Mouse (Mus musculus): ENCODE results near the gene Melk. TPM values are rescaled to one million over a fixed set of nuclear protein-coding genes. Genes with fewer than 3 reads are reported as not detected.

Gene Melk
- polyA plus RNA-seq, 1 experiment from 2014 or later, result 7.1 TPM

- ATAC-seq, result peak; percentile 9; the same call in 1 of the 2 replicates
- no peak overlapping the region for H3K4me2 ChIP-seq (ENCODE audit: low read length)
- no peaks in the 10 kb centered on the region for H3K9me3 ChIP-seq (ENCODE audit: control insufficient read depth, low read length)
- H3K27me3 ChIP-seq (replicated peaks; ENCODE audit: control insufficient read depth, insufficient read depth, low read length), result no peaks in the 10 kb centered on the region
- no peaks in the 10 kb centered on the region for H3K36me3 ChIP-seq (ENCODE audit: control insufficient read depth, insufficient read depth, low read length)
- H3K27ac ChIP-seq (ENCODE audit: low read depth, low read length), result no peak overlapping the region
- 4% methylated on average over 5 of the region's 5 CpGs for WGBS
- no peak overlapping the region for H3K4me3 ChIP-seq (ENCODE audit: low read length)
- no peaks in the 10 kb centered on the region for H3K4me1 ChIP-seq (ENCODE audit: control insufficient read depth, insufficient read depth, low read depth, low read length)
- no peak overlapping the region for H3K9ac ChIP-seq (ENCODE audit: low read depth, low read length)
Observed at GRCm38 (mm10) chr4:44402607-44403006, 101.9 kb downstream of the Melk start.

- no peak for ATAC-seq
- Histone ChIP-seq H3K9me3 (ENCODE audit: control insufficient read depth, low read length) (no peaks in the 10 kb centered on the region), H3K4me2 (ENCODE audit: low read length) (no peak overlapping the region), H3K9ac (ENCODE audit: low read depth, low read length) (no peak overlapping the region), H3K36me3 (ENCODE audit: control insufficient read depth, insufficient read depth, low read length) (no peaks in the 10 kb centered on the region), H3K4me1 (ENCODE audit: control insufficient read depth, insufficient read depth, low read depth, low read length) (no peaks in the 10 kb centered on the region), H3K27me3 (replicated peaks; ENCODE audit: control insufficient read depth, insufficient read depth, low read length) (no peaks in the 10 kb centered on the region), H3K27ac (ENCODE audit: low read depth, low read length) (no peak overlapping the region), H3K4me3 (ENCODE audit: low read length) (no peak overlapping the region)
- WGBS, result 82% methylated on average over 5 of the region's 5 CpGs
Observed at GRCm38 (mm10) chr4:44404487-44404886, 103.8 kb downstream of the Melk start.

Other genes with a start within 250 kb of the Melk start
- 27.3 and 31.1 TPM in 2 replicates for gene Gne, start 216.7 kb upstream of the Melk start, polyA plus RNA-seq (2015; fragmentation: Nextera tagmentation; extraction: Ambion mirVana)
- 20.9 and 28.3 TPM in 2 replicates for gene Rnf38, start 67.1 kb upstream of the Melk start, polyA plus RNA-seq (2015; fragmentation: Nextera tagmentation; extraction: Ambion mirVana)

All from hindbrain, embryonic 16.5 days (tissue).